9 mouse cellular contexts compared by ENCODE assay signal in the genomic region with DNA sequence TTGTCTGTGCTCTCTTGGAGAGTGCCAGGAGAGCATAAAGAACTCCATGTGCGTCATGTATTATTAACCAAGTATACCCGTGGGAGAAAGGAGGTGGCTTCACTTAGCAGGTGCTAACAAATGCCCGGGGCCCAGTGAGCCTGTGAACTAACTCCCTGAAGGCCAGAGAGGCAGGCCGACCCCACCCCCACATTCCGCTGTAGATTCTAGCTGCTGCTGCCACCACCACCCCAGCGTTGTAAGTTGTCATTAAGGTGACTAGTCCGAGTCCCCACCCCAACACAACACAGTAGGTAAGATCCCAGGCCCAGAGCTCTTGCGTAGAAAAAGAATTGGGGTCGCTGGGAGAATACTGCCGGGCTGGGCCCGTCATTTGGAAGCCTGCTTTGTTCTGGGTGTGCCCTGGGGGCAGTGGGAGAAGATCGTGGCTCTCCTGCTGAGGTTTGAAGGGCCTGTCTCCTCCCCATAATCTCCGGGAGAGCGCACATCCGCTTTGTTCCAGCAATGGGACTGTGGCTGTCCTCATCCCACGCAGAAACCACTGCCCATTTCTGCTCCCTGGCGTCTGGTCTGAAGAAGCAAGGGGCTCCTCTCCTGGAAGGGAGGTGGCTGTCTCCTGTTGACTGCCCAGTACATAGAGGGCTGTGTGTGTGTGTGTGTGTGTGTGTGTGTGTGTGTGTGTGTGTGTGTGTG. TPM values are rescaled to one million over a fixed set of nuclear protein-coding genes. Genes with fewer than 3 reads are reported as not detected.
DNase-seq lines count a peak whose midpoint lies in the region; ATAC-seq lines count a peak whose summit lies in the region.
"Had no signal": no experiment of that assay in that cellular context is flagged by ENCODE, and none has a peak within 500 bp of the region (broad histone marks: within the 10 kb centered on the region; RNA-seq: fewer than 3 reads in every experiment).

No protein-coding gene starts in this region.

- peak overlapping the region; percentile 37 for H3K4me3 ChIP-seq in lung, embryonic 15.5 days
- no peak overlapping the region for H3K4me3 ChIP-seq in neural tube, embryonic 13.5 days

- H3K4me1 ChIP-seq in lung, embryonic 15.5 days, result peaks cover 41% of the 10 kb centered on the region
- peaks cover 30% of the 10 kb centered on the region for H3K4me1 ChIP-seq in neural tube, embryonic 13.5 days (replicated peaks)

- no peak for DNase-seq in lung, adult 18-20 months
- DNase-seq in embryo, embryonic 11 days, result peak; percentile 37
- DNase-seq in heart, postnatal 4 days, result peak; percentile 60
- no peak for DNase-seq in left cerebral cortex, adult 8-10 months (ENCODE audit: low spot score in 2 of 2)
- DNase-seq in adrenal gland, adult (ENCODE audit: inconsistent age in 2 of 2, low spot score in 1 of 2), result no peak
- no peak for DNase-seq in cerebellum, adult 9-10 months

- WGBS in lung, embryonic 15.5 days, result 14% methylated on average over 17 of the region's 17 CpGs
- 1% methylated on average over 17 of the region's 17 CpGs for WGBS in neural tube, embryonic 13.5 days

- H3K27me3 ChIP-seq in lung, embryonic 15.5 days, result peaks cover 98% of the 10 kb centered on the region
- H3K27me3 ChIP-seq in neural tube, embryonic 13.5 days, result peaks cover 100% of the 10 kb centered on the region

- no peak overlapping the region for H3K27ac ChIP-seq in lung, embryonic 15.5 days
- H3K27ac ChIP-seq in neural tube, embryonic 13.5 days (replicated peaks), result 0 out of 2 replicates have a peak overlapping the region, but pooled peaks have one; percentile 23

- no peak for ATAC-seq in lung, embryonic 15.5 days (ENCODE audit: borderline replicate concordance, extremely low read depth, low FRiP score, low TSS enrichment)
- 0 out of 2 replicates have a peak, but pooled peaks have one; percentile 22 for ATAC-seq in neural tube, embryonic 13.5 days (ENCODE audit: low read depth)

- H3K9me3 ChIP-seq in lung, embryonic 15.5 days, result no peaks in the 10 kb centered on the region
- no peaks in the 10 kb centered on the region for H3K9me3 ChIP-seq in neural tube, embryonic 13.5 days
- H3K9me3 ChIP-seq: megakaryocyte, embryonic 14.5 days had no signal

- peak overlapping the region; percentile 68 for H3K4me2 ChIP-seq in lung, embryonic 15.5 days
- peak overlapping the region; percentile 48 for H3K4me2 ChIP-seq in neural tube, embryonic 13.5 days

- H3K36me3 ChIP-seq in lung, embryonic 15.5 days, result no peaks in the 10 kb centered on the region
- H3K36me3 ChIP-seq in neural tube, embryonic 13.5 days, result no peaks in the 10 kb centered on the region

- H3K9ac ChIP-seq in lung, embryonic 15.5 days, result no peak overlapping the region
- no peak overlapping the region for H3K9ac ChIP-seq in neural tube, embryonic 13.5 days

RNA-seq across cellular contexts. Expression of a gene that starts 3.0 kb away (rescaled TPM):
- 6.8 and 8.5 TPM in 2 replicates for polyA plus RNA-seq in lung, embryonic 15.5 days (2015; fragmentation: Nextera tagmentation; extraction: Ambion mirVana)
- total RNA-seq in heart, postnatal 4 days (2021), result under 1 TPM; 0.56 to 0.60 TPM
- polyA plus RNA-seq in neural tube, embryonic 13.5 days (2015; fragmentation: Nextera tagmentation; extraction: Ambion mirVana), result 0.70 and 0.84 TPM in 2 replicates
- total RNA-seq in left cerebral cortex, adult 8-10 months (2022), result under 1 TPM; 0.13 to 0.34 (median 0.15) TPM

RNA-seq across cellular contexts. Expression of a gene that starts 8.7 kb away (rescaled TPM):
- polyA plus RNA-seq in lung, embryonic 15.5 days (2015; fragmentation: Nextera tagmentation; extraction: Ambion mirVana), result 2.1 and 2.3 TPM in 2 replicates
- total RNA-seq in heart, postnatal 4 days (2021), result 1 to 10 TPM; 8.7 to 8.9 TPM
- polyA plus RNA-seq in neural tube, embryonic 13.5 days (2015; fragmentation: Nextera tagmentation; extraction: Ambion mirVana), result 6.5 and 7.6 TPM in 2 replicates
- total RNA-seq in left cerebral cortex, adult 8-10 months (2022), result 1 to 10 TPM; 1.2 to 2.2 (median 1.9) TPM

RNA-seq across cellular contexts. Expression of a gene that starts 16.5 kb away (rescaled TPM):
- 60.2 and 60.8 TPM in 2 replicates for polyA plus RNA-seq in lung, embryonic 15.5 days (2015; fragmentation: Nextera tagmentation; extraction: Ambion mirVana)
- total RNA-seq in heart, postnatal 4 days (2021), result 10 to 100 TPM; 14.5 to 15.3 TPM
- 50.6 and 53.8 TPM in 2 replicates for polyA plus RNA-seq in neural tube, embryonic 13.5 days (2015; fragmentation: Nextera tagmentation; extraction: Ambion mirVana)
- 10 to 100 TPM; 33.9 to 43.3 (median 41.4) TPM for total RNA-seq in left cerebral cortex, adult 8-10 months (2022)

RNA-seq across cellular contexts. Expression of a gene that starts 40.5 kb away (rescaled TPM):
- 151 and 157 TPM in 2 replicates for polyA plus RNA-seq in lung, embryonic 15.5 days (2015; fragmentation: Nextera tagmentation; extraction: Ambion mirVana)
- total RNA-seq in heart, postnatal 4 days (2021), result under 1 TPM; 0.43 to 0.50 TPM
- 1.2 and 2.1 TPM in 2 replicates for polyA plus RNA-seq in neural tube, embryonic 13.5 days (2015; fragmentation: Nextera tagmentation; extraction: Ambion mirVana)
- total RNA-seq in left cerebral cortex, adult 8-10 months (2022), result 1 to 10 TPM in 2 of 4 experiments, under 1 TPM in 2; 0.54 to 1.6 (median 0.84) TPM

Comparison
In these comparisons a context has a peak if more than half of its experiments do, and no peak if none do; other contexts are left out.
1. DNase-seq: peak in embryo, embryonic 11 days (single experiment) and heart, postnatal 4 days (single experiment); none in lung, adult 18-20 months (0 of 2), left cerebral cortex, adult 8-10 months (0 of 2), adrenal gland, adult (0 of 2) and cerebellum, adult 9-10 months (single experiment).